Comparison of ENCODE assay signal across 34 mouse cellular contexts in genomic region chr7:36224416-36224815, GRCm38 (mm10).
"Had no signal": no experiment of that assay in that cellular context is flagged by ENCODE, and none has a peak within 500 bp of the region (broad histone marks: within the 10 kb centered on the region; RNA-seq: fewer than 3 reads in every experiment).

No protein-coding gene starts in this region.

- H3K4me1 ChIP-seq: heart, embryonic 13.5 days; heart, embryonic 15.5 days; hindbrain, embryonic 10.5 days; hindbrain, embryonic 12.5 days; hindbrain, embryonic 13.5 days; hindbrain, embryonic 15.5 days; intestine, embryonic 15.5 days; kidney, embryonic 15.5 days had no signal

- ATAC-seq: hindbrain, embryonic 16.5 days; hindbrain, postnatal 0 days; inflammation-experienced regulatory T-cells, adult 6 months; intestine, embryonic 15.5 days; intestine, embryonic 16.5 days; intestine, postnatal 0 days had no signal

- H3K27ac ChIP-seq: heart, embryonic 13.5 days; heart, embryonic 15.5 days; hindbrain, embryonic 10.5 days; hindbrain, embryonic 12.5 days; hindbrain, embryonic 13.5 days; hindbrain, embryonic 14.5 days; hindbrain, embryonic 15.5 days; hindbrain, postnatal 0 days; intestine, embryonic 15.5 days; kidney, embryonic 15.5 days; kidney, postnatal 0 days; layer of hippocampus, adult 2 months; left cerebral cortex, adult 2 months had no signal

- H3K9ac ChIP-seq: heart, embryonic 13.5 days; heart, embryonic 15.5 days; hindbrain, embryonic 12.5 days; hindbrain, embryonic 13.5 days; hindbrain, embryonic 14.5 days; hindbrain, embryonic 15.5 days; intestine, embryonic 15.5 days; kidney, embryonic 15.5 days had no signal

- H3K4me2 ChIP-seq: heart, embryonic 11.5 days; heart, embryonic 13.5 days; heart, embryonic 15.5 days; hindbrain, embryonic 12.5 days; hindbrain, embryonic 13.5 days; hindbrain, embryonic 14.5 days; hindbrain, embryonic 15.5 days; intestine, embryonic 15.5 days; kidney, embryonic 15.5 days had no signal

- H3K27me3 ChIP-seq: heart, embryonic 13.5 days; heart, embryonic 15.5 days; hindbrain, embryonic 12.5 days; hindbrain, embryonic 13.5 days; hindbrain, embryonic 15.5 days; intestine, embryonic 15.5 days; kidney, embryonic 15.5 days had no signal

- H3K4me3 ChIP-seq: heart, embryonic 13.5 days; heart, embryonic 15.5 days; hindbrain, embryonic 10.5 days; hindbrain, embryonic 12.5 days; hindbrain, embryonic 13.5 days; hindbrain, embryonic 15.5 days; intestine, embryonic 15.5 days; kidney, embryonic 15.5 days; layer of hippocampus, adult 2 months; left cerebral cortex, adult 2 months had no signal

- H3K9me3 ChIP-seq: heart, embryonic 15.5 days; hindbrain, embryonic 10.5 days; hindbrain, embryonic 12.5 days; hindbrain, embryonic 13.5 days; hindbrain, embryonic 15.5 days; intestine, embryonic 15.5 days; kidney, embryonic 15.5 days had no signal

- DNase-seq: heart, postnatal 10 days; heart, postnatal 14 days; heart, postnatal 36 days; heart, postnatal 4 days; kidney, adult 11 months; kidney, adult 18-20 months; kidney, adult 2 months; kidney, adult 8-10 months; kidney, adult 9 months; kidney, postnatal 10 days; kidney, postnatal 14 days; kidney, postnatal 25 days; kidney, postnatal 36 days; kidney, postnatal 4 days; layer of hippocampus, adult 9-11 months; layer of hippocampus, postnatal 36 days had no signal

- H3K36me3 ChIP-seq: heart, embryonic 13.5 days; heart, embryonic 15.5 days; hindbrain, embryonic 10.5 days; hindbrain, embryonic 12.5 days; hindbrain, embryonic 13.5 days; hindbrain, embryonic 15.5 days; intestine, embryonic 15.5 days; kidney, embryonic 15.5 days had no signal
